Mouse (Mus musculus): ENCODE data around the gene Polrmt.

Gene Polrmt

DNA sequence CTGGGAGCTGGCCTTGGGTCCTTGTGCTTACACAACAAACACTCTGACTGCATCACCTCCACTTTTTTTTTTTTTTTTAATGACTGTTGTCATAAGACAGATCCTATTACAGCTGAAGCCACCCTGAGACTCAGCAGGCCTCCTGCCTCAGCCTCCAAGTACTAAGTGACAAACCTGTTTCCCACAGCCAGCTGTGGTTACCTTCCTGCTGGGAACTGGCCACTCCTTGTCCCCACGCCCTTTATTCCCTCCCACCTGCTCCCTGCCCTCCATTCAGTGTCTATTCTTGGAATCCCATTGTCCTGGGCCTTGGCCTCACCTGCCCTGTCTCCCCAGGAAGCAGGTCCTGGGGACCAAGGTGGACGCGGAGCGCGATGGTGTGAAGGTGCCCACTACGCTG, 58.9 kb downstream of the Polrmt start:
- no peak for DNase-seq (ENCODE audit: low spot score)

DNA sequence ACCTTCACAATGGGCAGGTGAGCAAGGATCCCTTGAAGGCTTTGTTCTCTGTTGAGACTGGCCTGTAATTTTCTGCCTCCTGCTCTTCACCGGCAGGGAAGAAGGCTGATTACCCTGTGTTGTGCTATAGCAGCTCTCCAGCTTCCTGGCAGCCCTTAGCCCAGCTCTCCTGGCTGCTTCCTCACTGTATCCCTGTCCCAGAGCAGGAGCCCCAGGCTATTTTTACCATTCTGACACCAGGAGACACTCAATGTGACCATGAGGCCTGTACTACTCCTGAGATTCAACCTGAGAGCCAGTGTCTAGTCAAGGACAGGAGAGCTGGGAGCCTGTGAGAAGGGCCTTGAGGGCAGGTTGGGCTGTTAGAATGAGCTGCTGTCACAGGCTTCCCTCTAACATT, 59.7 kb downstream of the Polrmt start:
- no peak for DNase-seq (ENCODE audit: low spot score)

DNA sequence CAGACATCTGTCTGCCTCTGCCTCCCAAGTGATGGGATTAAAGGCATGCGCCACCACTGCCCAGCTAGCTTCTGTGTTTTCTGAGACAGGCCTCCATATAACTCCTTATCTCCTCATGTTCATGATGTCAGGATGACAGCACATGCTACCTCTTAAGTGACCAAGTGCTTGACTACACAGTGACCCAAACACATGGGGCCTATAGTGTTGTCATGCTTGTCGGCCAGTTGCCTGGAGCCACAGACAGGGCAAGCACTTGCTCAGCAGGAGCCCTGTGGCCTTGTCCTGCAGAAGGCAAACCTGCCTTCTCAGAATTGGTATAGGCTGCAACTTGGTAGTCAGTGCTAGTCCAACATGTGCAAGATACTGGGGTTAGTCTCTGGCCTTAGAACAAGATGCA, 60.2 kb downstream of the Polrmt start:
- DNase-seq (ENCODE audit: low spot score) = no peak
